Mouse (Mus musculus) stomach, embryonic 16.5 days (tissue): ENCODE measurements at regions not wholly inside any gene's neighbourhood (a gene's known extent, or its start where the extent isn't known, plus 50 kb on each side); places are given as distances from the start of the nearest gene placed in this dataset.

ENCODE experiments used
- ATAC-seq: fragments of 200-750 bp; cut with Nextera tagmentation; 2 replicates; pipeline ENCODE4 v1.8.0; 2017; ENCODE audit warnings: moderate number of reproducible peaks, moderate TSS enrichment; ENCODE audit not compliant: insufficient read depth, low FRiP score
- H3K27ac ChIP-seq: fragments of 300-500 bp; sonication (generic); 2 replicates; pipeline ENCODE4 v1.5.1; 2014; ENCODE audit warnings: low read length
- H3K27me3 ChIP-seq: fragments of 300-500 bp; sonication (generic); 2 replicates; pipeline ENCODE4 v1.6.1; 2014; ENCODE audit warnings: low read length, control low read depth, mixed read lengths; ENCODE audit not compliant: control insufficient read depth, insufficient read depth
- H3K36me3 ChIP-seq: fragments of 300-500 bp; sonication (generic); 2 replicates; pipeline ENCODE4 v1.6.1; 2014; ENCODE audit warnings: low read length; ENCODE audit not compliant: control insufficient read depth, insufficient read depth
- H3K4me1 ChIP-seq: fragments of 300-500 bp; sonication (generic); 2 replicates; pipeline ENCODE4 v1.6.1; 2014; ENCODE audit warnings: low read length, control low read depth, mixed read lengths; ENCODE audit not compliant: control insufficient read depth, insufficient read depth
- H3K4me2 ChIP-seq: fragments of 300-500 bp; sonication (generic); 2 replicates; pipeline ENCODE4 v1.6.1; 2014; ENCODE audit warnings: low read depth, low read length, mixed read lengths
- H3K4me3 ChIP-seq: fragments of 300-500 bp; sonication (generic); replicated peaks from 2 replicates; pipeline ENCODE4 v1.5.1; 2014; ENCODE audit warnings: mild to moderate bottlenecking, low read length
- H3K9ac ChIP-seq: fragments of 300-500 bp; sonication (generic); 2 replicates; pipeline ENCODE4 v1.6.1; 2014; ENCODE audit warnings: low read length
- H3K9me3 ChIP-seq: fragments of 300-500 bp; sonication (generic); replicated peaks from 2 replicates; pipeline ENCODE4 v1.6.1; 2016; ENCODE audit warnings: low read length, control low read depth; ENCODE audit not compliant: control insufficient read depth
- WGBS: fragments of 180-500 bp; shearing (Covaris S2); extraction: QIAGEN DNeasy Blood & Tissue Kit; methylation state at CpG from one replicate; pipeline ENCODE4 v1.1.7; 2014; 5-methylcytosine and 5-hydroxymethylcytosine counted together

DNA sequence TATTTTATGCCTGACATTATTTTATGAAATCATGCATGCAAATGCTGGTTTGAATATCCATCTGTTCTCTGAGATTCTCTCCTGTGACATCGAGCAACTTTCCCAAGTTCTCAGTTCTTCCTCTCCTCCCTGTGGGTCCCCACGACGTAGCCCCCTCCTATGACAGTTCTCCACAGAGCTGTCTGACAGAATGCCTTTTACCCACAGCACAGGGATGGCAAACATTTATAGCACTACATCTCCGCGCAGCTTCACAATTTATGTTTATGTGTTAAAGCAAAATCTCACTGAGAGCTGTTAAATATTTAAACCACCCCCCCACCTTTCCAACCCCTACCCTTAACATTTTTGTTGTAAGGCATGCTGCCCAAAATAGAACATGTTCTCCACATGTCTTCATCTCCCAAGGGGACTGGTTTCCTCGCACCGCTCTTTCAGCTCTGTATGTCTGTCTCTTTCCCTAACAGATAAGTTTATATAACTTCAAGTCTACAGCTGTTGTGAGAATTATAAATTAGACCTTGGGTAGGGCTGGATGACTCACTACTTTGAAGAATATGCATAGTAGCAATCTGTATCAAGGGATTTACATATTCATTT is 63.5 kb upstream of the Ndst3 start:
- H3K9ac ChIP-seq, result no peak overlapping the region
- H3K27ac ChIP-seq, result no peak overlapping the region
- 53% methylated on average over 7 of the region's 7 CpGs for WGBS
- no peaks in the 10 kb centered on the region for H3K27me3 ChIP-seq
- no peaks in the 10 kb centered on the region for H3K4me1 ChIP-seq
- H3K4me2 ChIP-seq, result no peak overlapping the region
- H3K36me3 ChIP-seq, result no peaks in the 10 kb centered on the region
- no peak for ATAC-seq
- H3K9me3 ChIP-seq, result no peaks in the 10 kb centered on the region
- no peak overlapping the region for H3K4me3 ChIP-seq

DNA sequence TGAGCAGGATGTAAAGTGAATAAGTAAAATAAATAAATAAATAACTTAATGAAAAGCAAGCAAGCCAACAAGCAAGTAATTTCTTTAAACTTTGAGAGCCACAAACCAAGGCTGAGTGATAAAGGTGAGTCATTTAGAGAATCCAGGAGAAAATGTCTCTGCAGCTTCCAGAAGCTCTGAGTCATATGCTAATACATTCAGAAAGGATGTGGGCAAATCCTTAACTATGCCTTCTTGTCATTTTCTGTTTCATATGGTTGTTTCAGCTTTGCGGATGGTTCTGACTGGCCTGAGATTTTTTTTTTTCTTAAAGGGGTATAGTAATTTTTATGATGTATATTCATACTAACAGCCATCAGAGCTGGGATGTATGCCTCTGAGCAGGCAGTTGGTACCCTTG is 64.3 kb upstream of the Ndst3 start:
- Histone ChIP-seq H3K36me3 (no peaks in the 10 kb centered on the region), H3K27ac (no peak overlapping the region), H3K4me2 (no peak overlapping the region), H3K4me3 (no peak overlapping the region), H3K27me3 (no peaks in the 10 kb centered on the region), H3K4me1 (no peaks in the 10 kb centered on the region), H3K9ac (no peak overlapping the region), H3K9me3 (no peaks in the 10 kb centered on the region)
- ATAC-seq, result no peak
- 81% methylated on average over 1 of the region's 1 CpGs for WGBS

DNA sequence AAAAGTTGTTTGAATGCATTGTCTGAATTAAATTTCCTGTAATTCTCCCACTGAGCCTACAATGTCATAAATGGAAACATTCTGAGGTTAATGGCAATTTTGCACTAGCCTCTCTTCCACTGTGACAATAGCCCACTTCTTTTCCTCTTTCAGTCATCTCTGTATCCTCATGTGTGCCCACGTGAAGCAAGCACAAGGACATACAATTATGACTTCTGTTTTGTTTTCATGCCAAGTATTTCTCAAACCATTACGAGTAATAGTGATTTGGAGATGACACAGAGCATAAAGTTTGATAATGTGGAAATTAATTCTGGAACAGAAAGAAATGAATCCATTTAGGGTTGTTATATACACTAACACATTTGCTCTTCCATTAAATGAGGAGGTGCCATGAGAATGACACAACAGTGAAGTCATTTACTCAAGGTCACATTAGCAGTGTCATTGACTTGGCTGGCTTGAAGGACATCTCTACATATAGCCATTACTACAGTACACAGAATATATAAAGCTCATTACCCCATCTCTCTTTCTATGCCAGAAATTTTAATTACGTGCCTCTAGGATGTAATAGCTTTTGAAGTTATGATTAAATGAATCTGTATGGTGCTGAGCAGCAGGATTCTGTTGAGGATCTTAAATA is 75.4 kb upstream of the Ndst3 start:
- Histone ChIP-seq H3K36me3 (no peaks in the 10 kb centered on the region), H3K9me3 (no peaks in the 10 kb centered on the region), H3K27me3 (no peaks in the 10 kb centered on the region), H3K27ac (no peak overlapping the region), H3K4me1 (0 out of 2 replicates have a peak, but pooled peaks cover 2% of the 10 kb centered on the region), H3K9ac (no peak overlapping the region), H3K4me2 (no peak overlapping the region), H3K4me3 (no peak overlapping the region)
- no peak for ATAC-seq
- WGBS, result 75% methylated on average over 3 of the region's 3 CpGs

DNA sequence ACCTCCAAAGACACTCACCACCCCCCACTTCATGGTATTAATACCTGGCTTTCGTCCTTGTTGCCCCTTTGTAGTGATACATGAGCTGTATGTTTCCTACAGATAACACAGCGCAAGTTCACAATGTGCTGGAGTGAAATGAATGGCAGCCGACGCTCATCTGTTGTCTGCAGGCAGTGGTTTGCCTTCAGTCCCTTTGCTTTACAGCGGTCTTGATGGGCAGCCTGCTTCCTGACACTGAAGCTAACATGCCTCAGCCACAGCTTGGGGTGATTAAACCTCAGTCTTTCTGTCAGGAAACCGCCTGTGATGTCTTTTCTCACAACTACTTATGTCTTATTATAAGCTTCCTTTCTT is 75.9 kb upstream of the Ndst3 start:
- no peak for ATAC-seq
- Histone ChIP-seq H3K36me3 (no peaks in the 10 kb centered on the region), H3K4me2 (no peak overlapping the region), H3K9me3 (no peaks in the 10 kb centered on the region), H3K9ac (no peak overlapping the region), H3K4me3 (no peak overlapping the region), H3K27me3 (no peaks in the 10 kb centered on the region), H3K4me1 (0 out of 2 replicates have a peak, but pooled peaks cover 2% of the 10 kb centered on the region), H3K27ac (no peak overlapping the region)
- WGBS, result 71% methylated on average over 6 of the region's 6 CpGs

DNA sequence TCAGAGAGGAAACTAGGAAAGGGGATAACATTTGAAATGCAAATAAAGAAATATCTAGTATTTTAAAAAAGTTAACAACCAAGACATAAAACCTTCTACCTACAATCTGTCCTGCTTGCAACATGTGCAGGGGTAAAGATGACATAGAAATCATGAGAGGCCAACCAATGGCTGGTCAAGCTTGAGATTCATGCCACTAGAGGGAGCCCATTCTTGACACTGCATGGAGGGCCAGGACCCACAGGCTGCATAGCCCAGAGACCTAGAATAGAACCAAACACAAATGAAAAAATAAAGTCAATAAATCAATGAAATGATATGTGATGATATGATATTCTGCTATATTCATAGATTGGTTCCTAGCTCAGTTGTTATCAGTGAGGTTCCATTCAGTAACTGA is 89.9 kb upstream of the Ndst3 start:
- H3K9ac ChIP-seq, result no peak overlapping the region
- ATAC-seq, result no peak
- no peaks in the 10 kb centered on the region for H3K36me3 ChIP-seq
- no peak overlapping the region for H3K27ac ChIP-seq
- H3K27me3 ChIP-seq, result no peaks in the 10 kb centered on the region
- no peak overlapping the region for H3K4me2 ChIP-seq
- no peaks in the 10 kb centered on the region for H3K4me1 ChIP-seq
- no peak overlapping the region for H3K4me3 ChIP-seq
- H3K9me3 ChIP-seq, result no peaks in the 10 kb centered on the region

DNA sequence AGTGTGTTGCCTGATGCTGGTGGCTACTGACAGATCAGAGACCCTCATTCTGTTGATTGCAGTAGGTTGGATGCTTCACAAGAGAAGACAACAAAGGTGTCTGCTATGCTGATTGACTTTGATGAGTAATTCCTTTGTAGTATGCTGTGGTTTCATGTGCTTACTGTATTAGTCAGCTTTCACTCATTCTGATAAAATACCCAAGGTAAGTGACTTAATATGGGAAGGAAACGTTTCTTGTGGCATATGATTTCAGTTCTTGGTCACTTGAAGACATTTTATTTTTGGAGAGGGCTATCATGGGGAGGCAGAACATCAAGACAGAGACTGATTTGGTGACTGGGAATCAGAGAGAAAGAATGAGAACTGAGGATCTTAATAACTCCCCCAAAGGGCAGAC is 90.9 kb upstream of the Ndst3 start:
- Histone ChIP-seq H3K27ac (no peak overlapping the region), H3K27me3 (no peaks in the 10 kb centered on the region), H3K4me3 (no peak overlapping the region), H3K4me2 (no peak overlapping the region), H3K9ac (no peak overlapping the region), H3K4me1 (no peaks in the 10 kb centered on the region), H3K9me3 (no peaks in the 10 kb centered on the region), H3K36me3 (no peaks in the 10 kb centered on the region)
- WGBS, result 72% methylated on average over 1 of the region's 1 CpGs
- no peak for ATAC-seq

DNA sequence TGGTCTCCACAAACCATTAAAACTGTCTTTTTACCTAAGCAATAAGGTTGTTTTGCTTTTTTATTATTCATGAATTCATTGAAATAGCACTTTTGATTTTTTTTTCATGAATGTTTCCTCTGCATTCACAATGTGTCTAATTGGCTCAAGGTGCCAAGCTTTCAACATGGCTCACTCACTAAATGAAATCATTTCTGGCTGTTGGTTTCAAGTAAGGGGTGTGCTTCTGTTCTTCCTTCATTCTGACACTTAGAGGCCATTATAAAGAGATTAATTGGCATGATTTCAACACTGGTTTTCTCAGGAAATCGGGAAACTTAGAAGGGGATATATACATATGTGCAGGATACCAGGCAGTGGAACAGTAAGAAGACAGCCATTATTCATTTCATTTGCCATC is 93.5 kb upstream of the Ndst3 start:
- H3K9ac ChIP-seq, result no peak overlapping the region
- WGBS, result 59% methylated on average over 1 of the region's 1 CpGs
- H3K9me3 ChIP-seq, result no peaks in the 10 kb centered on the region
- no peaks in the 10 kb centered on the region for H3K27me3 ChIP-seq
- no peak overlapping the region for H3K27ac ChIP-seq
- H3K4me3 ChIP-seq, result no peak overlapping the region
- no peak for ATAC-seq
- no peaks in the 10 kb centered on the region for H3K4me1 ChIP-seq
- no peaks in the 10 kb centered on the region for H3K36me3 ChIP-seq
- H3K4me2 ChIP-seq, result no peak overlapping the region

DNA sequence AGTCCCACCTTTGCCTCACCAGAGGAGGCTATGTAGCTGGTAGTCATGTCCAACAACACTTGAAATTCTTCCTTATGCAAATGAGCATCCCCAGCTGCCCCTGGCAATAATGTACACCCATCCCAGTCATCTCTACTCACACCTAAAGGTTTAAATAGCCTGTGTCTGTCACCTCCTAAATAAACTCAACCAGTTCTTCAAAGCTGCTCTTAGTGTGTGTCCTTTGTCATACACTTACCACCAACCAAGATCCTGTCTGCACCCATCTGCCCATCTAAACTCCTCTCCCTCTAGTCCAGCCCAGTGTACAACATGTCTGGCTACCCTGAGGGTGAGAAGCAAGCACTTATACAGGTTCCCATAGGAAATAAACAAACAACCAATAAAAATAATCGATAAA is 103.4 kb upstream of the Ndst3 start:
- Histone ChIP-seq H3K4me3 (no peak overlapping the region), H3K27ac (no peak overlapping the region), H3K4me2 (no peak overlapping the region), H3K27me3 (no peaks in the 10 kb centered on the region), H3K4me1 (no peaks in the 10 kb centered on the region), H3K9ac (no peak overlapping the region), H3K9me3 (no peaks in the 10 kb centered on the region), H3K36me3 (no peaks in the 10 kb centered on the region)
- no peak for ATAC-seq
- 82% methylated on average over 1 of the region's 1 CpGs for WGBS

DNA sequence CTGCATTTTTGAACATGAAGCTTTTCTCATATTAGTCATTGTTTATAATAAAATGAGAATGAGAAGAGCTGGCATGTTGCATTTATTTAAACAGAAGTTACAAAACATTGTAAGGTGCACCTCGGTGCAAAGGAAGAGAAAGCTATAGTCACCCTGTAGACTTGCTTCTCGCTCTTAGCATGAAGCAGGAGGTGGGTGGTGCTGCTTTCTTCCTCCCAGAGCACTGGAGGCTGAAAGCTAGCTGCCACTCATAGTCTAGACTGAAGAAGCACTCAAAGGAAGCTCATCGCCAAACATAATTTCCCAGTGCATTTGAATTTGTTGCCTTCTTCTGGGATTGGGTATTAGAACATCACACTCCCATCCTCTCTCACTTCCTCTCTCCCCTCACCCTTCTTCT is 114.7 kb upstream of the Ndst3 start:
- ATAC-seq, result no peak
- Histone ChIP-seq H3K9ac (no peak overlapping the region), H3K9me3 (no peaks in the 10 kb centered on the region), H3K36me3 (no peaks in the 10 kb centered on the region), H3K27ac (no peak overlapping the region), H3K27me3 (no peaks in the 10 kb centered on the region), H3K4me1 (no peaks in the 10 kb centered on the region), H3K4me2 (no peak overlapping the region), H3K4me3 (no peak overlapping the region)
- WGBS, result 84% methylated on average over 3 of the region's 3 CpGs
